Mouse (Mus musculus) layer of hippocampus, adult 8-10 months (tissue): ENCODE measurements around the gene 1700040F15Rik. TPM values are rescaled to one million over a fixed set of nuclear protein-coding genes. Genes with fewer than 3 reads are reported as not detected.
"Not testable (repeated sequence)": the region's sequence is repeated elsewhere in the genome, so short reads cannot be mapped to it uniquely, and the experiment has no call there.

Experiments used
- DNase-seq, 2 experiments: peaks; one replicate each; pipeline ENCODE4 v3.0.0; 2022; ENCODE audit warnings: low spot score in 2 of 2
- total RNA-seq, 4 experiments: library from RNA; stranded (reverse); gene quantifications; 2 replicates each; pipeline ENCODE4 v1.2.4; 2022

The 1700040F15Rik gene
- total RNA-seq: not detected

- DNase-seq: not testable (repeated sequence)
These were observed at the start of gene 1700040F15Rik for GRCm38 (mm10) chrY:61101947-61102346. Gene 1700040F15Rik (plus strand): TSS chrY:61102247.
